Mouse (Mus musculus) kidney, postnatal 0 days (tissue): Measurements from ENCODE around the gene Cinp. TPM values are rescaled to one million over a fixed set of nuclear protein-coding genes. Genes with fewer than 3 reads are reported as not detected.

Experiments used
- ATAC-seq: fragments of 200-750 bp; cut with Nextera tagmentation; replicated peaks from 2 replicates; pipeline ENCODE4 v1.8.0; 2017; ENCODE audit warnings: low read depth, moderate number of reproducible peaks, moderate TSS enrichment, moderate library complexity; ENCODE audit not compliant: low FRiP score
- DNase-seq: peaks from one replicate; pipeline ENCODE4 v3.0.0-alpha.2; 2016; ENCODE audit warnings: low spot score
- H3K27ac ChIP-seq: fragments of 300-500 bp; sonication (generic); 2 replicates; pipeline ENCODE4 v1.5.1; 2014; ENCODE audit warnings: mild to moderate bottlenecking
- H3K27me3 ChIP-seq: fragments of 300-500 bp; sonication (generic); 2 replicates; pipeline ENCODE4 v1.6.1; 2014; ENCODE audit warnings: low read length, mixed read lengths; ENCODE audit not compliant: insufficient read depth
- H3K36me3 ChIP-seq: fragments of 300-500 bp; sonication (generic); 2 replicates; pipeline ENCODE4 v1.6.1; 2014; ENCODE audit warnings: low read length, mixed read lengths; ENCODE audit not compliant: insufficient read depth
- H3K4me1 ChIP-seq: fragments of 300-500 bp; sonication (generic); replicated peaks from 2 replicates; pipeline ENCODE4 v1.6.1; 2014; ENCODE audit warnings: antibody characterized with exemption, low read length, mixed read lengths; ENCODE audit not compliant: insufficient read depth
- H3K4me2 ChIP-seq: fragments of 300-500 bp; sonication (generic); 2 replicates; pipeline ENCODE4 v1.6.1; 2014; ENCODE audit warnings: mild to moderate bottlenecking, low read length, moderate library complexity, mixed read lengths
- H3K4me3 ChIP-seq: fragments of 300-500 bp; sonication (generic); replicated peaks from 2 replicates; pipeline ENCODE4 v1.5.1; 2014; ENCODE audit warnings: low read depth, low read length
- H3K9ac ChIP-seq: fragments of 300-500 bp; sonication (generic); 2 replicates; pipeline ENCODE4 v1.6.1; 2014; ENCODE audit warnings: low read depth, low read length
- H3K9me3 ChIP-seq: fragments of 300-500 bp; sonication (generic); replicated peaks from 2 replicates; pipeline ENCODE4 v1.6.1; 2016; ENCODE audit warnings: low read length, inconsistent platforms, mixed read lengths
- CTCF ChIP-seq: IDR thresholded peaks from 2 replicates; pipeline ENCODE4 v1.5.1; 2016; ENCODE audit warnings: antibody characterized with exemption, low read depth, mild to moderate bottlenecking, moderate library complexity
- WGBS: fragments of 180-500 bp; shearing (Covaris S2); extraction: QIAGEN DNeasy Blood & Tissue Kit; methylation state at CpG from one replicate; pipeline ENCODE4 v1.1.7; 2014; 5-methylcytosine and 5-hydroxymethylcytosine counted together
- polyA plus RNA-seq: library from polyadenylated mRNA; unstranded; fragments of >200 nt; fragmentation: Nextera tagmentation; extraction: Ambion mirVana; gene quantifications from 2 replicates; pipeline ENCODE4 v1.2.1, GENCODE M21; 2015

Cinp gene
- polyA plus RNA-seq, 1 experiment from 2014 or later, result 59.2 TPM

DNA sequence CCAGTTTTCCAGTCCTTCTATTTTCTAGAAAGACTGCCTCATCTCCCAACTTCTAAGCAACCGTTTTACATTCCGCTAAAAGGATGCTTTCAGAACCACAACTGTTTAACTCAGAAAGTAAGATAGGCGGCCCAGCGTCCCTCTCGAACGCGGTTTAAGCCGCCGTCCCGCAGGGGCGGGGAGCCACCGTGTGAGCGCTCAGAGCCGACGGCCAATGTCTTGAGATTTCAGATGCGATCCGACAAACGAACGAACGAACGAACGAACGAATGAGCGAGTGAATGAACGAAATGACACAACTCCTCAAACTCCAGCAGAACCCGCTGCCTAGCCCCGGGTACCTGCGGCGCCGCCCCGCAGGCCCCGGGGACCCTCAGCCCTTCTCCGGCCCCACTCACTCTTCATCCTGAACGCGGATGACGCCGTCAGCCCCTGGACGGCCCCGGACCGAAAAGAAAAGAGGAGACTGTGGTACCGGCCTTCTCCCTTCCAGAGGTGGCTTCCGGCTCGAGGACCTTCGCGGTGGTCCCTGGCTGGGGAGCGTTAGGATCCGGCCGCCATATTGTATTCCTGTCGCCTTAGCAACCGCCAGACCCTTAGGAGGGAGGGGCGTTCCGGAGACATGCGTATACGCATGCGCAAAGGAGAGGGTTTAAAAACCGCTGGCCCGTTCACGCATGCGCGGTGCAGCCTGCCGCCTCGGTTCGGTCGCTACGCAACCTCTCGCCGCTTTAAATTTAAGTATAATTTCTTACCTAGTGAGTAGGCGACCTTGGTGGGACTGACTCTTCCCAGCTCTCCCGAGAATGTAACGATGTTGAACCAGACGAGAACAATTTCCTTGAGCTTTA is 48.4 kb downstream of the Cinp start, which contains the start of gene Mok:
Gene Mok (minus strand): TSS at position 592 of the 851 bp plus-strand sequence.
- Histone ChIP-seq H3K9ac (peak within 1 kb of the TSS; percentile 55), H3K36me3 (no peaks in the 10 kb centered on the region), H3K27ac (no peak within 1 kb of the TSS), H3K27me3 (no peaks in the 10 kb centered on the region), H3K9me3 (no peaks in the 10 kb centered on the region), H3K4me2 (peak within 1 kb of the TSS; percentile 67), H3K4me1 (peaks cover 4% of the 10 kb centered on the region), H3K4me3 (peak within 1 kb of the TSS; percentile 72)
- peak; percentile 98 for DNase-seq
- no peak for TF ChIP-seq CTCF
- peak; percentile 62 for ATAC-seq
- WGBS, result under 1% methylated on average over 68 of the region's 71 CpGs

DNA sequence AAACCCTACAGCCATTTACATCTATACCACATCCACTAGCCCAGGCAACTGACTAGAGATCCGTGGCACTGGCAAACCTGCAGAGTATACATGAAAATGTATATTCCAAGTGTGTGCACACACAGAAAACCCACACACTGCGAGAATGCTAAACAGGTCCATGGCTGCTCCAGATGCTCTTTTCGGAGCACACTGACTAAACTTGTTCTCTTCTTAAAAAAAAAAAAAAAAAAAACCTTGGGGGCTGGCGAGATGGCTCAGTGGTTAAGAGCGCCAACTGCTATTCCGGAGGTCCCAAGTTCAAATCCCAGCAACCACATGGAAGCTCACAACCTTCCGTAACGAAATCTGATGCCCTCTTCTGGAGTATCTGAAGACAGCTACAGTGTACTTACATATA is 51.1 kb downstream of the Cinp start:
- Histone ChIP-seq H3K27ac (peak overlapping the region; percentile 92; the same call in 1 of the 2 replicates), H3K4me1 (no peaks in the 10 kb centered on the region), H3K27me3 (no peaks in the 10 kb centered on the region), H3K36me3 (no peaks in the 10 kb centered on the region), H3K4me3 (no peak overlapping the region), H3K9me3 (no peaks in the 10 kb centered on the region), H3K4me2 (no peak overlapping the region), H3K9ac (no peak overlapping the region)
- DNase-seq (no peak), ATAC-seq (no peak)
- TF ChIP-seq CTCF, result no peak
- 89% methylated on average over 8 of the region's 8 CpGs for WGBS

DNA sequence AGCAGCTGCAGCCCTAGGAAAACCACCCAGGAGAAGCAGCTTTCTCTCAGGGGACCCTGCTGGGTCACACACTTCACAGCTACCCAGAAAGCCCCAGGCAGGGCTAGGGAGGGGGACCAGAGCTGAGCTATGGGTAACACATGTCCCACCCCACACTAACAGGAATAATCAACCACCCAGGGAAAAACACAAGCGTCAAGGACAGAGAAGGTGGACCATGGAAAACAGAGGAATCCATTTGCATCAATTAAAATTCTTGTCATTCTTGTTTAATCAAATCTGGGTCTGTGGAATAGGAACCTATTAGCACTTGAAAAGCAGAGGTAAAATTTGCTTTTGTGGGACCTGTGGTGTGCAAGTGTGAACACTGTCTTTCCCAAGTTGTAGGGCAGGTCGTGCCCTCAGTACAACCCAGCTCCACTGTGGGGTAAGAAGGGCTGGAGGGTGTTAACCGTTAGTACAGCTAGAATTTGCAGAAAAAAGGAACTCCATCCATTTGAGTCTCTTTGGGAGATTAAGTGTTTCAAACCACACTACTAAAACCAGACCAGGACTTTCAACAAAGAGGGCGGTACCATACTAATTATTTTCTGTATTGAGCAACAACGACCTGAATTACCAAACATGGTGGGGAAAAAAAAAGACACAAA is 51.6 kb downstream of the Cinp start:
- Histone ChIP-seq H3K4me2 (peak overlapping the region; percentile 29; the same call in 1 of the 2 replicates), H3K27me3 (no peaks in the 10 kb centered on the region), H3K9ac (peak overlapping the region; percentile 28; the same call in 1 of the 2 replicates), H3K4me3 (no peak overlapping the region), H3K36me3 (no peaks in the 10 kb centered on the region), H3K9me3 (no peaks in the 10 kb centered on the region), H3K4me1 (no peaks in the 10 kb centered on the region), H3K27ac (peak overlapping the region; percentile 92)
- no peak; the same call in 1 of the 2 replicates for ATAC-seq
- TF ChIP-seq CTCF, result no peak
- no peak for DNase-seq
- 37% methylated on average over 5 of the region's 5 CpGs for WGBS

DNA sequence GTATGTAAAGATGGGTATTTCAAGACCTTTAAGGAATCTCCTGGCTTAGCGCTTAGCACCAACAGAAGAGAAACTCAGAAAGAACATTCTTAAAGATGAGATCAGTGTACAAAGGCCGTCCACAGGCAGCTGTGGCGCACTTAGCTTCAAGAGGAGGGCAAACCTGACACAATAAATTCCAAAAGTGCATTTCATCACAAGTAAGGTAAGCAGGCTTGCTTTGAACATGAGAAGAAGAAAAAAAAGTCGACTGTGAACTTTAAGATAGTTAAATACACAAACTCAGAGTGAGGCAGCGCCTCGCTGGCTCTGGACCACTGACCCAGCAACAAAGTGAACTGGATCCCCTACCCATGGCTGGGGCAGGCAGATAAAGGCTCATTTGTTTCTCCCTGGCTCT is 52.2 kb downstream of the Cinp start:
- H3K27me3 ChIP-seq, result no peaks in the 10 kb centered on the region
- peak overlapping the region; percentile 92 for H3K27ac ChIP-seq
- no peaks in the 10 kb centered on the region for H3K4me1 ChIP-seq
- 24% methylated on average over 6 of the region's 6 CpGs for WGBS
- peak; percentile 71 for DNase-seq
- no peaks in the 10 kb centered on the region for H3K9me3 ChIP-seq
- ATAC-seq, result no peak
- H3K4me2 ChIP-seq, result peak overlapping the region; percentile 29; the same call in 1 of the 2 replicates
- H3K9ac ChIP-seq, result peak overlapping the region; percentile 28; the same call in 1 of the 2 replicates
- no peaks in the 10 kb centered on the region for H3K36me3 ChIP-seq
- H3K4me3 ChIP-seq, result no peak overlapping the region
- TF ChIP-seq CTCF, result no peak

DNA sequence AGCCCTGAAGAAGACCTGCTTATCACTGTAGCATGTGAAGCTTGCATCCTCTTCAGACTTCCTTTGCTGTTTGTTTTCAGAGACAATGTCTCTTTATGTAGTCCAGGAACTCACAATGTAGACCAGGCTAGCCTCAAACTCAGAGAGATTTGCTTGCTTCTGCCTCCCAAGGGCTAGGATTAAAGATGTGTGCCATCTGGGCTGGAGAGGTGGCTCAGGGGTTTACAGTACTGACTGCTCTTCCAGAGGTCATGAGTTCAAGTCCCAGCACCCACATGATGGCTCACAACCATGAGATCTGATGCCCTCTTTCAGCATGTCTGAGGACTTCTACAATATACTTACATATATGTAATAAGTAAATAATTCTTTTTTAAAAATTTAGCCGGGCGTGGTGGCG is 53.8 kb downstream of the Cinp start:
- DNase-seq, result no peak
- no peak for TF ChIP-seq CTCF
- Histone ChIP-seq H3K9ac (no peak overlapping the region), H3K4me1 (no peaks in the 10 kb centered on the region), H3K4me3 (no peak overlapping the region), H3K9me3 (no peaks in the 10 kb centered on the region), H3K27me3 (no peaks in the 10 kb centered on the region), H3K36me3 (no peaks in the 10 kb centered on the region), H3K27ac (no peak overlapping the region), H3K4me2 (no peak overlapping the region)
- ATAC-seq, result no peak
- 96% methylated on average over 3 of the region's 3 CpGs for WGBS

GRCm38 (mm10) chr12:110830293-110831024 is 58.5 kb downstream of the Cinp start:
- Histone ChIP-seq H3K9me3 (no peaks in the 10 kb centered on the region), H3K9ac (no peak overlapping the region), H3K27ac (no peak overlapping the region), H3K27me3 (no peaks in the 10 kb centered on the region), H3K36me3 (no peaks in the 10 kb centered on the region), H3K4me2 (no peak overlapping the region), H3K4me1 (no peaks in the 10 kb centered on the region), H3K4me3 (no peak overlapping the region)
- 94% methylated on average over 9 of the region's 11 CpGs for WGBS
- ATAC-seq (no peak), DNase-seq (no peak)
- TF ChIP-seq CTCF, result no peak
